Mouse (Mus musculus): ENCODE measurements around the gene Olfr152. TPM values are rescaled to one million over a fixed set of nuclear protein-coding genes. Genes with fewer than 3 reads are reported as not detected.

Gene Olfr152
- polyA plus RNA-seq, 1 experiment from 2014 or later: not detected

GRCm38 (mm10) chr2:87830233-87830632 is 51.0 kb downstream of the Olfr152 start, which contains the start of gene Olfr1148:
Gene Olfr1148, plus strand, starts transcription at chr2:87830533.
- TF ChIP-seq CTCF (IDR thresholded peaks at IDR 0.05; ENCODE audit: low read depth) (no peak), EP300 (IDR thresholded peaks at IDR 0.05; ENCODE audit: low read depth) (no peak)
- no peaks in the 10 kb centered on the region for H3K36me3 ChIP-seq (replicated peaks; ENCODE audit: insufficient read depth, low read length)
- H3K4me2 ChIP-seq (ENCODE audit: low read depth, low read length): no peak within 1 kb of the TSS
- 61% methylated on average over 1 of the region's 1 CpGs for WGBS (ENCODE audit: insufficient replicate concordance)
- H3K9ac ChIP-seq (replicated peaks): no peak within 1 kb of the TSS
- no peak for ATAC-seq
- H3K4me3 ChIP-seq (ENCODE audit: low read depth, low read length): no peak within 1 kb of the TSS
- no peak for DNase-seq
- H3K4me1 ChIP-seq (ENCODE audit: insufficient read depth): no peaks in the 10 kb centered on the region
- H3K9me3 ChIP-seq (ENCODE audit: low read length): no peaks in the 10 kb centered on the region
- no peak within 1 kb of the TSS for H3K27ac ChIP-seq (ENCODE audit: low read depth)
- H3K27me3 ChIP-seq (ENCODE audit: insufficient read depth, low read length): no peaks in the 10 kb centered on the region

Other genes starting within 250 kb of the Olfr152 start
- gene Olfr153, start 247.7 kb upstream of the Olfr152 start, polyA plus RNA-seq (2015; fragmentation: Nextera tagmentation; extraction: Ambion mirVana): not detected in 2 replicates
- not detected in 2 replicates for gene Olfr1128, start 233.9 kb upstream of the Olfr152 start, polyA plus RNA-seq (2015; fragmentation: Nextera tagmentation; extraction: Ambion mirVana)
- gene Olfr1129, start 205.6 kb upstream of the Olfr152 start, polyA plus RNA-seq (2015; fragmentation: Nextera tagmentation; extraction: Ambion mirVana): not detected in 2 replicates
- not detected in 2 replicates for gene Olfr1130, start 173.3 kb upstream of the Olfr152 start, polyA plus RNA-seq (2015; fragmentation: Nextera tagmentation; extraction: Ambion mirVana)
- gene Olfr1131, start 152.4 kb upstream of the Olfr152 start, polyA plus RNA-seq (2015; fragmentation: Nextera tagmentation; extraction: Ambion mirVana): not detected in 2 replicates
- gene Olfr1132, start 141.9 kb upstream of the Olfr152 start, polyA plus RNA-seq (2015; fragmentation: Nextera tagmentation; extraction: Ambion mirVana): not detected in 2 replicates
- gene Olfr1133, start 132.1 kb upstream of the Olfr152 start, polyA plus RNA-seq (2015; fragmentation: Nextera tagmentation; extraction: Ambion mirVana): not detected in 2 replicates
- not detected in 2 replicates for gene Olfr1134, start 121.0 kb upstream of the Olfr152 start, polyA plus RNA-seq (2015; fragmentation: Nextera tagmentation; extraction: Ambion mirVana)
- not detected in 2 replicates for gene Olfr1135, start 105.8 kb upstream of the Olfr152 start, polyA plus RNA-seq (2015; fragmentation: Nextera tagmentation; extraction: Ambion mirVana)
- not detected in 2 replicates for gene Olfr1136, start 85.5 kb upstream of the Olfr152 start, polyA plus RNA-seq (2015; fragmentation: Nextera tagmentation; extraction: Ambion mirVana)
- gene Olfr1137, start 66.3 kb upstream of the Olfr152 start, polyA plus RNA-seq (2015; fragmentation: Nextera tagmentation; extraction: Ambion mirVana): not detected in 2 replicates
- not detected in 2 replicates for gene Olfr1138, start 39.5 kb upstream of the Olfr152 start, polyA plus RNA-seq (2015; fragmentation: Nextera tagmentation; extraction: Ambion mirVana)
- not detected in 2 replicates for gene Olfr1140, start 35.7 kb upstream of the Olfr152 start, polyA plus RNA-seq (2015; fragmentation: Nextera tagmentation; extraction: Ambion mirVana)
- not detected in 2 replicates for gene Olfr1141, start 25.5 kb upstream of the Olfr152 start, polyA plus RNA-seq (2015; fragmentation: Nextera tagmentation; extraction: Ambion mirVana)
- not detected in 2 replicates for gene Olfr1143, start 21.1 kb downstream of the Olfr152 start, polyA plus RNA-seq (2015; fragmentation: Nextera tagmentation; extraction: Ambion mirVana)
- gene Olfr1145, start 30.3 kb downstream of the Olfr152 start, polyA plus RNA-seq (2015; fragmentation: Nextera tagmentation; extraction: Ambion mirVana): not detected in 2 replicates
- gene Olfr1148, start 51.0 kb downstream of the Olfr152 start, polyA plus RNA-seq (2015; fragmentation: Nextera tagmentation; extraction: Ambion mirVana): not detected in 2 replicates
- gene Olfr1150-ps1, start 64.5 kb downstream of the Olfr152 start, polyA plus RNA-seq (2015; fragmentation: Nextera tagmentation; extraction: Ambion mirVana): not detected in 2 replicates
- gene Olfr1151, start 76.4 kb downstream of the Olfr152 start, polyA plus RNA-seq (2015; fragmentation: Nextera tagmentation; extraction: Ambion mirVana): not detected in 2 replicates
- not detected in 2 replicates for gene Olfr1152, start 87.0 kb downstream of the Olfr152 start, polyA plus RNA-seq (2015; fragmentation: Nextera tagmentation; extraction: Ambion mirVana)
- not detected in 2 replicates for gene Olfr1153, start 115.5 kb downstream of the Olfr152 start, polyA plus RNA-seq (2015; fragmentation: Nextera tagmentation; extraction: Ambion mirVana)
- not detected in 2 replicates for gene Olfr1154, start 125.7 kb downstream of the Olfr152 start, polyA plus RNA-seq (2015; fragmentation: Nextera tagmentation; extraction: Ambion mirVana)
- gene Olfr1155, start 165.7 kb downstream of the Olfr152 start, polyA plus RNA-seq (2015; fragmentation: Nextera tagmentation; extraction: Ambion mirVana): not detected in 2 replicates
- not detected in 2 replicates for gene Olfr1156, start 173.6 kb downstream of the Olfr152 start, polyA plus RNA-seq (2015; fragmentation: Nextera tagmentation; extraction: Ambion mirVana)
- not detected in 2 replicates for gene Olfr1157, start 188.8 kb downstream of the Olfr152 start, polyA plus RNA-seq (2015; fragmentation: Nextera tagmentation; extraction: Ambion mirVana)
- gene Olfr74, start 195.2 kb downstream of the Olfr152 start, polyA plus RNA-seq (2015; fragmentation: Nextera tagmentation; extraction: Ambion mirVana): not detected in 2 replicates
- not detected in 2 replicates for gene Olfr1158, start 210.6 kb downstream of the Olfr152 start, polyA plus RNA-seq (2015; fragmentation: Nextera tagmentation; extraction: Ambion mirVana)
- not detected in 2 replicates for gene Olfr1160, start 228.8 kb downstream of the Olfr152 start, polyA plus RNA-seq (2015; fragmentation: Nextera tagmentation; extraction: Ambion mirVana)
- gene Olfr1161, start 243.3 kb downstream of the Olfr152 start, polyA plus RNA-seq (2015; fragmentation: Nextera tagmentation; extraction: Ambion mirVana): not detected in 2 replicates